Mouse (Mus musculus): Measurements from ENCODE around the gene Gata3.

GRCm38 (mm10) chr2:9884533-9885216 is 5.2 kb downstream of the Gata3 start:
- TF ChIP-seq CEBPB (IDR thresholded peaks at IDR 0.05; ENCODE audit: low read depth) (no peak), CTCF (IDR thresholded peaks at IDR 0.05; ENCODE audit: control insufficient read depth, insufficient read depth, insufficient read length) (no peak), USF1 (IDR thresholded peaks at IDR 0.05; ENCODE audit: low read depth) (no peak), MAX (IDR thresholded peaks at IDR 0.05) (no peak)

All from C2C12 (cell line).